Mouse (Mus musculus): ENCODE measurements around the gene C130032M10Rik.

Gene C130032M10Rik

GRCm38 (mm10) chr9:114548496-114548895 lies 33.0 kb downstream of the C130032M10Rik start:
- no peak for DNase-seq (ENCODE audit: low spot score in 2 of 2)

GRCm38 (mm10) chr9:114549117-114549516 lies 33.6 kb downstream of the C130032M10Rik start:
- DNase-seq (ENCODE audit: low spot score in 2 of 2), result no peak

GRCm38 (mm10) chr9:114550033-114550432 lies 34.5 kb downstream of the C130032M10Rik start:
- no peak for DNase-seq (ENCODE audit: low spot score in 2 of 2)

GRCm38 (mm10) chr9:114553828-114554227 lies 38.3 kb downstream of the C130032M10Rik start:
- no peak for DNase-seq (ENCODE audit: low spot score in 2 of 2)

- DNase-seq (ENCODE audit: low spot score in 2 of 2), result no peak
These were observed 39.0 kb downstream of the C130032M10Rik start for GRCm38 (mm10) chr9:114554355-114554979.

- no peak for DNase-seq (ENCODE audit: low spot score in 2 of 2)
These were observed 40.9 kb downstream of the C130032M10Rik start for GRCm38 (mm10) chr9:114556276-114556855.

GRCm38 (mm10) chr9:114557086-114557485 lies 41.6 kb downstream of the C130032M10Rik start:
- DNase-seq (ENCODE audit: low spot score in 2 of 2), result no peak

- DNase-seq (ENCODE audit: low spot score in 2 of 2), result no peak
These were observed 44.6 kb downstream of the C130032M10Rik start for GRCm38 (mm10) chr9:114560141-114560540.

GRCm38 (mm10) chr9:114560771-114561670 lies 45.5 kb downstream of the C130032M10Rik start:
- no peak for DNase-seq (ENCODE audit: low spot score in 2 of 2)

- no peak for DNase-seq (ENCODE audit: low spot score in 2 of 2)
These were observed 46.1 kb downstream of the C130032M10Rik start for GRCm38 (mm10) chr9:114561671-114561971.

- no peak for DNase-seq (ENCODE audit: low spot score in 2 of 2)
These were observed 46.8 kb downstream of the C130032M10Rik start for GRCm38 (mm10) chr9:114562031-114562918.

- DNase-seq (ENCODE audit: low spot score in 2 of 2), result no peak
These were observed 47.6 kb downstream of the C130032M10Rik start for GRCm38 (mm10) chr9:114562919-114563751.

- no peak for DNase-seq (ENCODE audit: low spot score in 2 of 2)
These were observed 48.5 kb downstream of the C130032M10Rik start, which contains the start of gene Trim71 for GRCm38 (mm10) chr9:114563761-114564606. Gene Trim71, minus strand, starts transcription at chr9:114564369.

GRCm38 (mm10) chr9:114564667-114565066 lies 49.2 kb downstream of the C130032M10Rik start:
- no peak for DNase-seq (ENCODE audit: low spot score in 2 of 2)

Measured in spleen, postnatal 36 days (tissue).